Mouse (Mus musculus): ENCODE results near the gene Gm2115.

DNA sequence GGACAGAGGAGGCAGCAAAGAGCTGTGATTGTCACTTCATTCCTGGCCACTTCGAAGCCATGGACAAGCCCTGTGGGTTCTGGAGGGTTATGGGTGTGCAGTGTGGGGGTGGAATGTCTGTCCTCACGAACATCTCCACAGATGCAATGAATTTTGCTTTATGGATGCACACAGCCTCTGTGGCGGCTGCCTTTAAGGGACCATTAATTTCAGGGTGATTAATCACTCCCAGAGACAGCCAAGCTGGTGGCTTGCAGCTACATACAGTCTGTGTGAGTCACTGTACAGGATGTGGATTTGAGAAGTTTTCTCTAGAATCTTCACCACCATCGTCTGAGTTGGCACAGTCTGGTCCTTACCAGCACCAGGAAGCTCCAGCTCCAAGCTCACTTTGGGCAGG lies 17.9 kb downstream of the Gm2115 start:
- TF ChIP-seq CTCF (IDR thresholded peaks at IDR 0.05; ENCODE audit: extremely low read depth, insufficient read length, insufficient replicate concordance, low read depth, low read length) (no peak), POLR2A (IDR thresholded peaks at IDR 0.05; ENCODE audit: low read depth, low read length) (no peak)

All from small intestine, adult 2 months (tissue).